Mouse (Mus musculus): ENCODE measurements around the gene Maml3. TPM values are rescaled to one million over a fixed set of nuclear protein-coding genes. Genes with fewer than 3 reads are reported as not detected.

Maml3 gene
- polyA plus RNA-seq, 1 experiment = 3.1 TPM

DNA sequence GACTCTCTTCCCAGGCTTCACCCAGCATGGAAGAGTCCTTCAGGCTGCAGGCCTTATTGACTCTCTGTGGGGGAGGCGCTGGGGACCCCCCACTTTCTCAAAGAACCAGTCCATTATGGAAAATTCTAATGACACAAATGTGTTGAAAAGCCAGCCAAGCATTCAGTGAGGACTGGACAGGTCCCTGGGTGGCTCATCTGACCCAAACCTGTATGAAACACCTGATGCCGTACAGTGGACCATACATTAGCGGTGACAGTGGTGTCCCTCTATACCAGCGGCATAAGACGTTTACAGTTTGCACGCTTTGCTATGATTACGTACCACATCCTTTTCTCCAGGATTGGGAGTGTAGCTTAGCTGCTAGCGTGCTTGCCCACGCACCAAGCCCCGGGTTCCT, 342.0 kb downstream of the Maml3 start:
- TF ChIP-seq MYOG (IDR thresholded peaks at IDR 0.05; ENCODE audit: control insufficient read depth in 1 of 3, insufficient read depth in 1 of 3, insufficient read length in 2 of 3, low read depth in 2 of 3) (no peak), SRF (IDR thresholded peaks at IDR 0.05; ENCODE audit: control insufficient read depth, insufficient read length, low read depth) (no peak), CEBPB (IDR thresholded peaks at IDR 0.05; ENCODE audit: insufficient read depth, poor library complexity, severe bottlenecking) (no peak), MYOD1 (IDR thresholded peaks at IDR 0.05; ENCODE audit: control insufficient read depth in 1 of 3, insufficient read length in 2 of 3, low read depth in 2 of 3) (no peak), USF1 (IDR thresholded peaks at IDR 0.05; ENCODE audit: low read depth) (no peak), TCF3 (IDR thresholded peaks at IDR 0.05; ENCODE audit: insufficient read length, low read depth) (no peak), MAX (IDR thresholded peaks at IDR 0.05; ENCODE audit: low read depth) (no peak), POLR2AphosphoS2 (IDR thresholded peaks at IDR 0.05; ENCODE audit: insufficient read length, low read depth) (no peak), TCF12 (IDR thresholded peaks at IDR 0.05; ENCODE audit: insufficient read depth, poor library complexity, severe bottlenecking) (no peak), POLR2A (IDR thresholded peaks at IDR 0.05; ENCODE audit: insufficient read length, low read depth) (no peak), REST (IDR thresholded peaks at IDR 0.05; ENCODE audit: insufficient read depth, insufficient read length) (no peak), E2F4 (IDR thresholded peaks at IDR 0.05; ENCODE audit: insufficient read depth) (no peak)
- Histone ChIP-seq H3K4me2 (ENCODE audit: low read depth) (no peak overlapping the region), H3K4me3 (no peak overlapping the region)

DNA sequence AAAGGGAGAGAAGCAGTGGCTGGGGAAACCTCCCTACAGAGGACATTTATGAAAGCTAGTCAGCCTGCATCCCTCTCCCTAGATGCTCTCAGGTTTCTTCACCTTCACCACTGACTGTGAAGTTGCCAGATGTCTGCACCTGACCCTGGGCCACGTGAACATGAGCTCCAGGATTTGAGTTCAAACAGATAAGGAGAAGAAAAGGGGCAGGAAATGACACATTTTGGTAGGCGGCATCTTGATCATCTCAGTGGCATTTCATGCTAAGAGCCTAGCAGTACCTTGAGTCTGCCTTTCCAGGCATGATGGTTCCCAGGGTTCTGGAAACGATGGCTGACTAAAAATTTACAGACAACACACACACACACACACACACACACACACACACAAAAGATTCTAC, 345.3 kb downstream of the Maml3 start:
- H3K79me2 ChIP-seq (ENCODE audit: control insufficient read depth, insufficient read depth) = no peaks in the 10 kb centered on the region
- H3K36me3 ChIP-seq (ENCODE audit: control insufficient read depth, insufficient read depth) = no peaks in the 10 kb centered on the region
- no peaks in the 10 kb centered on the region for H3K27me3 ChIP-seq (ENCODE audit: control insufficient read depth, insufficient read depth, insufficient read length)
- H3K4me2 ChIP-seq (ENCODE audit: low read depth) = no peak overlapping the region
- H3ac ChIP-seq (ENCODE audit: control insufficient read depth, insufficient read length) = no peak overlapping the region
- H3K4me3 ChIP-seq = no peak overlapping the region
- TF ChIP-seq POLR2AphosphoS2 (IDR thresholded peaks at IDR 0.05; ENCODE audit: insufficient read length, low read depth) = no peak
- no peak for TF ChIP-seq SRF (IDR thresholded peaks at IDR 0.05; ENCODE audit: control insufficient read depth, insufficient read length, low read depth)
- no peak for TF ChIP-seq TCF12 (IDR thresholded peaks at IDR 0.05; ENCODE audit: insufficient read depth, poor library complexity, severe bottlenecking)
- TF ChIP-seq CEBPB (IDR thresholded peaks at IDR 0.05; ENCODE audit: insufficient read depth, poor library complexity, severe bottlenecking) = no peak
- TF ChIP-seq TCF3 (IDR thresholded peaks at IDR 0.05; ENCODE audit: insufficient read length, low read depth) = no peak
- TF ChIP-seq POLR2A (IDR thresholded peaks at IDR 0.05; ENCODE audit: insufficient read length, low read depth) = no peak
- no peak for TF ChIP-seq USF1 (IDR thresholded peaks at IDR 0.05; ENCODE audit: low read depth)
- no peak for TF ChIP-seq REST (IDR thresholded peaks at IDR 0.05; ENCODE audit: insufficient read depth, insufficient read length)
- no peak for TF ChIP-seq E2F4 (IDR thresholded peaks at IDR 0.05; ENCODE audit: insufficient read depth)
- no peak for TF ChIP-seq MAX (IDR thresholded peaks at IDR 0.05; ENCODE audit: low read depth)
- TF ChIP-seq MYOD1 (IDR thresholded peaks at IDR 0.05; ENCODE audit: control insufficient read depth in 1 of 3, insufficient read length in 2 of 3, low read depth in 2 of 3) = no peak
- no peak for TF ChIP-seq MYOG (IDR thresholded peaks at IDR 0.05; ENCODE audit: control insufficient read depth in 1 of 3, insufficient read depth in 1 of 3, insufficient read length in 2 of 3, low read depth in 2 of 3)

More for the DNA sequence above, 342.0 kb downstream of the Maml3 start:
- H3K36me3 ChIP-seq (ENCODE audit: control insufficient read depth, insufficient read depth) = no peaks in the 10 kb centered on the region
- no peaks in the 10 kb centered on the region for H3K27me3 ChIP-seq (ENCODE audit: control insufficient read depth, insufficient read depth, insufficient read length)
- H3ac ChIP-seq (ENCODE audit: control insufficient read depth, insufficient read length) = no peak overlapping the region
- no peaks in the 10 kb centered on the region for H3K79me2 ChIP-seq (ENCODE audit: control insufficient read depth, insufficient read depth)

DNA sequence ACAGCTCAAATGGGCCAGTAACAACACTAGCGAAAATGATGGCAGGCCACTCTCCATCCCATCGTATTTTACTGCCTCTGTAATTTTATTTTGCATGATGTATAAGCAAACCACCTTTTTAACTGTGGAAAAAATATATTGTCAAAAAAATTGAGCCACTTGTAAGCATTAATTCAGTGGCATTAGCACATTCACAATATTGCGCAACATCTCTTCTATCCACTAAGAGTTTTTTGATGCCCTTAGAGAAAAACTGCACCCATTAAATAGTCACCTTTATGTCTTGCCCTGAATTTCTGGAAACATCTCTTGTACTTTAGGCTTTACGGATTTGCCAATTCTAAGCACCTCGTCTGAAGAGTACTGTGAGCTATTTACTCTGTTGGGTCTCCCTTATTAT, 347.8 kb downstream of the Maml3 start:
- Histone ChIP-seq H3K36me3 (ENCODE audit: control insufficient read depth, insufficient read depth) (no peaks in the 10 kb centered on the region), H3K27me3 (ENCODE audit: control insufficient read depth, insufficient read depth, insufficient read length) (no peaks in the 10 kb centered on the region), H3K4me2 (ENCODE audit: low read depth) (no peak overlapping the region), H3K79me2 (ENCODE audit: control insufficient read depth, insufficient read depth) (no peaks in the 10 kb centered on the region), H3K4me3 (no peak overlapping the region), H3ac (ENCODE audit: control insufficient read depth, insufficient read length) (no peak overlapping the region)
- TF ChIP-seq CEBPB (IDR thresholded peaks at IDR 0.05; ENCODE audit: insufficient read depth, poor library complexity, severe bottlenecking) (peak; percentile 78; the same call in 1 of the 2 replicates), SRF (IDR thresholded peaks at IDR 0.05; ENCODE audit: control insufficient read depth, insufficient read length, low read depth) (no peak), MYOG (IDR thresholded peaks at IDR 0.05; ENCODE audit: control insufficient read depth in 1 of 3, insufficient read depth in 1 of 3, insufficient read length in 2 of 3, low read depth in 2 of 3) (no peak)

DNA sequence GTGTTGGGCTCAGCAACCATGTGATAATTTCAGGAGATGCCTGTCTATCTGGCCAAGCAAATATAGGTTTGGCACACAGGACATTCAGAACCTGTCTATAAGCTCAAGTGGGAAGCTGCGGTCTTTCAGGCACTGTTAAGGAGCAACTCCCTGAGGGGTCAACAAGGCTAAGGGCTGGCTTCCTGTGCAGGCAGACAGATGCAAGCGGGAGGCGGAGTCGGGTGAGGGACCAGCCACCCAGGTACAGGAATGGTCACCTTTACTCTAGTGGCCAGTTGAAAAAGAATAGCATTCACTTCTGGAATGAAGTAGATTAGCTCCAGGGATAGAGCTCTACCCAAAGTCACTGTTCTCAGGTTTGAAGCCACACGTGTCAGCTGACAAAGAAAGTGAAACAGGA, 348.6 kb downstream of the Maml3 start:
- Histone ChIP-seq H3K4me2 (ENCODE audit: low read depth) (no peak overlapping the region), H3ac (ENCODE audit: control insufficient read depth, insufficient read length) (no peak overlapping the region), H3K36me3 (ENCODE audit: control insufficient read depth, insufficient read depth) (no peaks in the 10 kb centered on the region), H3K79me2 (ENCODE audit: control insufficient read depth, insufficient read depth) (no peaks in the 10 kb centered on the region), H3K27me3 (ENCODE audit: control insufficient read depth, insufficient read depth, insufficient read length) (no peaks in the 10 kb centered on the region), H3K4me3 (no peak overlapping the region)
- TF ChIP-seq MYOD1 (IDR thresholded peaks at IDR 0.05; ENCODE audit: control insufficient read depth in 1 of 3, insufficient read length in 2 of 3, low read depth in 2 of 3) = no peak
- TF ChIP-seq TCF3 (IDR thresholded peaks at IDR 0.05; ENCODE audit: insufficient read length, low read depth) = no peak
- no peak for TF ChIP-seq USF1 (IDR thresholded peaks at IDR 0.05; ENCODE audit: low read depth)
- TF ChIP-seq REST (IDR thresholded peaks at IDR 0.05; ENCODE audit: insufficient read depth, insufficient read length) = no peak
- no peak for TF ChIP-seq POLR2AphosphoS2 (IDR thresholded peaks at IDR 0.05; ENCODE audit: insufficient read length, low read depth)
- TF ChIP-seq CEBPB (IDR thresholded peaks at IDR 0.05; ENCODE audit: insufficient read depth, poor library complexity, severe bottlenecking) = no peak
- TF ChIP-seq TCF12 (IDR thresholded peaks at IDR 0.05; ENCODE audit: insufficient read depth, poor library complexity, severe bottlenecking) = no peak
- no peak for TF ChIP-seq SRF (IDR thresholded peaks at IDR 0.05; ENCODE audit: control insufficient read depth, insufficient read length, low read depth)
- TF ChIP-seq MYOG (IDR thresholded peaks at IDR 0.05; ENCODE audit: control insufficient read depth in 1 of 3, insufficient read depth in 1 of 3, insufficient read length in 2 of 3, low read depth in 2 of 3) = no peak
- TF ChIP-seq MAX (IDR thresholded peaks at IDR 0.05; ENCODE audit: low read depth) = no peak
- no peak for TF ChIP-seq POLR2A (IDR thresholded peaks at IDR 0.05; ENCODE audit: insufficient read length, low read depth)
- TF ChIP-seq E2F4 (IDR thresholded peaks at IDR 0.05; ENCODE audit: insufficient read depth) = no peak

DNA sequence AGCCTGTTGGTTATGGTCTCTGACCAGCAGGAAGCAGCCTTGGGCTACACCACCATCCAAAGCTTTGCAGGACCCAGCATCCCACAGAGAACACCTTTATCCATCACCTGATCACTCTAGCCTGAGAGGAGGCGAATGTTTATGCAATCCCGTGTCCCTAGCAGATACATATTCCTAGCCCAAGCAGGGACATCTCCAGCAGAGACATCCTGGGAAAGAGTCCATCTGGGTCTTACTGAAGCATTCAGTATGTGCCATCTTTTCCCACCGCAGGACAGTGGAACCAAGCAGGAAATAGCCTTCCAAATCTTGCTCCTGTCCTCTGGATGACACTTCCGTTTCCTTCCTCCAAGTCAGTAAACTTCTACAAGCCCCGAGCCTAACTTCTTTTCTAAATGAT, 351.6 kb downstream of the Maml3 start:
- Histone ChIP-seq H3K4me3 (no peak overlapping the region), H3K4me2 (ENCODE audit: low read depth) (no peak overlapping the region), H3K27me3 (ENCODE audit: control insufficient read depth, insufficient read depth, insufficient read length) (no peaks in the 10 kb centered on the region), H3K36me3 (ENCODE audit: control insufficient read depth, insufficient read depth) (no peaks in the 10 kb centered on the region), H3ac (ENCODE audit: control insufficient read depth, insufficient read length) (no peak overlapping the region), H3K79me2 (ENCODE audit: control insufficient read depth, insufficient read depth) (no peaks in the 10 kb centered on the region)
- no peak for TF ChIP-seq MYOG (IDR thresholded peaks at IDR 0.05; ENCODE audit: control insufficient read depth in 1 of 3, insufficient read depth in 1 of 3, insufficient read length in 2 of 3, low read depth in 2 of 3)
- no peak for TF ChIP-seq CEBPB (IDR thresholded peaks at IDR 0.05; ENCODE audit: insufficient read depth, poor library complexity, severe bottlenecking)
- TF ChIP-seq POLR2A (IDR thresholded peaks at IDR 0.05; ENCODE audit: insufficient read length, low read depth) = no peak
- no peak for TF ChIP-seq E2F4 (IDR thresholded peaks at IDR 0.05; ENCODE audit: insufficient read depth)

Data from myocyte (in vitro differentiated cells).